Mouse (Mus musculus) granulocyte monocyte progenitor cell, adult 5-6 weeks (primary cell): ENCODE results near the gene Sergef. TPM values are rescaled to one million over a fixed set of nuclear protein-coding genes. Genes with fewer than 3 reads are reported as not detected.

ENCODE experiments used
- ATAC-seq: replicated peaks from 2 replicates; pipeline ENCODE4 v1.8.0; 2016; ENCODE audit warnings: mild to moderate bottlenecking, moderate TSS enrichment, inconsistent platforms; ENCODE audit not compliant: poor library complexity, severe bottlenecking
- total RNA-seq, 2 experiments: library from RNA; stranded (forward) in 1 of 2; stranded (reverse) in 1 of 2; fragments of 200-712, 200-1000 nt in 1 of 2; fragments of >200 nt in 1 of 2; fragmentation: Nextera tagmentation in 1 of 2; gene quantifications; 2 replicates each; pipeline ENCODE4 v1.2.3; 2014 to 2017

Gene Sergef
- total RNA-seq, 2 experiments from 2014 or later: 11.2 to 12.4 TPM

GRCm38 (mm10) chr7:46510806-46511205, 128.8 kb downstream of the Sergef start:
- no peak for ATAC-seq

DNA sequence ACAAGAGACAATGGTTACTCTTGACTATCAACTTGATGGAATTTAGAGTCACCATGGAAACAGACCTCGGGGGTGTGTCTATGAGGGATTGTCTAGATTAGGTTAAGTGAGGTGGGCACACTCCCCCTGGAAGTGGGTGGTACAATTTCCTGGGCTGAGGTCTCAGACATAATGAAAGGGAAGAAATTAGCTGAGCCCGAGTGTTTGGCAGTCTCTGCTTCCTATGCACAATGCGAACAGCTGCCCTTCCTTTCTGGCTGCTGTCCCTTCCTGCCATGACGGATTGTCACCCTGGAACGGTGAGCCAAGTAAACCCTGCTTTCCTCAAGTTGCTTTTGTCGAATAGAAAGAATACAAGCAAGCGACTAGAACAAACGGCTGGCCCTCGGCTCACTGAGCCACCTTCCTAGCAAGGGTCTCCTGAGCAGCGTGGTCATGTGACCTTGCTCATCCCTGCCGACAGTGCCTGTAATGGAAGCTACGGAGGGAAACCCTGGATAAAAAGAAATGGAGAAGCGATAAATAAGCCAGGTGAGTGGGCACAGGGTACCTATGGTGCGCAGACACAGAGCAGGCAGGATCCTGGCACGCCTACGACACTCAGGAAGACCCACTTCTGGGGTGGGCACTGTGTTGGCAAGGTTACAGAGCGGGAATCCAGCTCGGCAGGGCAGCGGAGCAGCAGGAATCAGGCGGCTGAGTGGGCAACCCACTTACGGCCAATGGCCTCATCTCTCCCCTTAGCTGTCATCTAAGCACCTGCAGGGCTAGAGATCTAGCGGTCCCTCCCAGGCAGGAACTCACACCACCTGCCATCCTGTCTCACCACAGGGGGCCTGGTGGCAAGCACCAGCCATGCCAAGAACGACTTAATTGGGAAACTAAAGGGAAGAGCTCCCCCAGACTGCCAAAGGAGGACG, 130.0 kb downstream of the Sergef start:
- no peak for ATAC-seq

- ATAC-seq: no peak
Observed at GRCm38 (mm10) chr7:46508590-46509318, 130.9 kb downstream of the Sergef start.

DNA sequence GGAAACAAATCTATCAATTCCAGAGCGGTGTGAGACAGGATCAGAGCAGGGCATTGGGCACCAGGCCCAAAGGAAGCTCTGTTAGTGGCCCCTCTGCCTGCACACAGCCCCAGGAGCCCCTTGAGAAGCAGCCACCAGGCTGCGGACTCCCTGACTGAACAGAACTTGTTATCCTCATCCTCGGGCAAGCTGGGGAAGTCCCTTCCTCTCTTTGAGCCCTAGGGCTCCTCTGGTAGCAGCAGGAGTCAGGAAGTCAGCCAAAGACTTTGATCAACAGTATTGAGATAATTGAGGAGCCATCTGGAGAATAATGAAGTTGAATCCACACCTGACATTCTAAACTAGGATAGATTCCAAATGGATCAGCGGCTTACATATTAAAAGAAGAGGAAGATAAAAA, 135.4 kb downstream of the Sergef start:
- ATAC-seq: no peak

- ATAC-seq: no peak
Observed at GRCm38 (mm10) chr7:46502650-46503049, 137.0 kb downstream of the Sergef start.

DNA sequence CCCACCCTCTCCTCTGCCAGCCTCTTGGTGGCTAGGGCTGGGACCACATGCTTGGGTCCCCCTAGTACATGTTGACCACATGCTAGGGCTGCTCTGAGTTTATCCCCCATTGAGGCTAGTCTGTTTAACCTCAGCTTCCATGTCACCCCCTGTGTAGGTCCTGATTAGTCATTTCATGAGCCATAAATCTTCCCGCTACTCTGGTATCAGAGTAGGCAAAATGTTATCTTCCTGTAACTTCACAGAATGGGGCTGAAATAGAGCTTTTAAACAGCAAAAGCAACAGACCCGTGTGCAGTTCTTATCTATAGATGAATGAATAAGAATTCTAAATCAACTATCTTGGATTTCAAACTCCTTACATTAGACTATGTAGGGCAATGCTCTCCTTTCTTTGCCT, 138.1 kb downstream of the Sergef start:
- ATAC-seq: no peak

GRCm38 (mm10) chr7:46499561-46499960, 140.0 kb downstream of the Sergef start:
- peak; percentile 77 for ATAC-seq

DNA sequence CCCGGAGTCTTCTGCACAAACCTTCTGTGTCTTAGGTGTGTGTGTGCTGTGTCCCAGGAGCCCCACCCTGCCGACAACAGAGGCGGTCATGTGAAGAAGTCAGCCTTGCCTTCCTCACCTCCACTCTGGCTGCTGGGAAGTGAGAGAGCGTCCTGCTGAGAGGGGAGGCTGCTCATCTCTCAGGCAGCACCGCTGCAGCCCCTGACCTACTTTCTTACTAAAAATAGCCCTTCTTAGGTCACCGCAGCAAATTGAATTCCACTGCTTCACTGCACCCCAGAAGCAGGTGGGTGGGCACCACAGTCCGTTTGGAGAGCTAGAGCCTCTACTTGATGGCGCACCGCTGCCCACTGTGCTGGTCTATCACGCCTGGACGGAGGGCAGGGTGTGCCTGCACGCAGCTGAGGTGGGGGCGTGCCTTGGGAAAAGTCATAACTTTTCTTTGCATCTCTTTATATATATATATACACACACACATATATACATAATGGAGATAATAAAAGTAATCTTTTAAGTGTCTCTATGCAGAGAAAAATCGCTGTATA, 147.4 kb downstream of the Sergef start:
- no peak for ATAC-seq

- ATAC-seq: no peak
Observed at GRCm38 (mm10) chr7:46487354-46487753, 152.3 kb downstream of the Sergef start.

DNA sequence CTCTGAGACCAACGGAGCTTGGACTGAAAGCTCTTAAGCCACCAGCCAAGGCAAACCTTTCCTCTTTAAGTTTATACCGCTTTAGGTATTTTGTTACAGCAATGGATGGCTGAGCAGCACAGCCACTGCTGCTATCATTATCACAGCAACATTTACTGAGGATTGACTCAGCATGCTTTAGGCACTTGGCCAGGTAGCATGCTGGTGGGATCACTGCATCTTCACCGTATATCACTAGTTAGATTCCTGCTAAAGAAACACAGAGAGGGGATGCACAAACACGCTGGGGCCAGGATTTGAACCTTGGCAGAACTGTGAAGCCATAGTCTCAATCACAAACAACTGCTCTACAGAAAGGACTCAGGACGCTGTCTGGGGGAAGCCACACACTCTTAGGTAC, 152.8 kb downstream of the Sergef start:
- ATAC-seq: no peak

GRCm38 (mm10) chr7:46484223-46484622, 155.4 kb downstream of the Sergef start:
- ATAC-seq: no peak

DNA sequence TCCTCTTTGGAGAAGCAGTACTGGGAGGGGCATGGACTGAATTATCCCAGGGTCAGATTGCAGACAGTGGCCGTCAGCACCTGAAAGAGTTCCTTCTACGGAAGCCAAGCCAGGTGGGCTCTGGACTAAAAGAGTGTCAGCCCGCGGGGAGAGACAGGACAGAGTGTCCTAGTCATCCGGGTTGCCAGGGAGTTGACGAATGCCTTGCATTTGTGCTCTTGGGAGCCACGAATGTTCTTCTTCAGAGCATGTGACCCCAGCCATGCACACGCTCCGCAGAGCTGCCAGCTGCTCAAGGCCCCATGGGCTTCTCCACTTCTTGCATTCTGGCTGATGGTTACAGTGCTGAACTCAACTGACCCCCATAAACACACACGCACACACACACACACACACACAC, 156.6 kb downstream of the Sergef start:
- ATAC-seq: no peak

- no peak for ATAC-seq
Observed at GRCm38 (mm10) chr7:46482099-46482531, 157.5 kb downstream of the Sergef start.

GRCm38 (mm10) chr7:46479793-46480192, 159.8 kb downstream of the Sergef start:
- no peak for ATAC-seq

DNA sequence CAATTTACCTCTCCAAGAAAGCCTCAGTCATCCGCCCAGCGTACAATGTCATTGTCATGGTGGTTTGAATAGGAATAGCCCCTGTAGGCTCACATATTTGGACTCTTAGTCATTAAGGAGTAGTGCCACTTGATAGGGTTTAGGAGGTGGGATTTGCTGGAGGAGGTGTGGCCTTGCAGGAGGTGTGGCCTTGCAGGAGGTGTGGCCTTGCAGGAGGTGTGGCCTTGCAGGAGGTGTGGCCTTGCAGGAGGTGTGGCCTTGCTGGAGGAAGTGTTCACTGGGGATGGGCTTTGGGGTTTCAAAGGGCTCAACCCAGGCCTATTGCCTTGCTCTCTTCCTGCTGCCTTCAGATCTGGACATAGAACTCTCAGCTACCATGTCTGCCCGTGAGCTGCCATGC, 162.2 kb downstream of the Sergef start:
- peak; percentile 52 for ATAC-seq

DNA sequence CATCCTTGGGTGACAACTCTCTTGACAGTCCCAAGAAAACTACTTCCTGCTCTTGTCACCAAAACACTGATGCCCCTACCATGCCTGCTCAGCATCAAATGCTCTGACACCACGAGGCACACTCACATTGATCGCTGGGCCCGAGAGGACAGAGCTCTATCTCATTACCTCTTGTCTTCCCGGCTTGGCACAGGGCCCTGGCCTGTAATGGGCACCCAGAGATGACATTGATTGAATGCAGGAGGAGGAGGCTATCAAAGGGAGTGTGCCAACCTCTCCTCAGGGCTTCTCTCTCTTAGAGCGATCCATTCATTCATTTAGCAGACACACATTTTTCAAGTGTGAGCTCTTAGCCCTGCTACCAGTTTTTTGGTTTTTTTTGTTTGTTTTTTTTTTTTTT, 164.1 kb downstream of the Sergef start:
- no peak for ATAC-seq

DNA sequence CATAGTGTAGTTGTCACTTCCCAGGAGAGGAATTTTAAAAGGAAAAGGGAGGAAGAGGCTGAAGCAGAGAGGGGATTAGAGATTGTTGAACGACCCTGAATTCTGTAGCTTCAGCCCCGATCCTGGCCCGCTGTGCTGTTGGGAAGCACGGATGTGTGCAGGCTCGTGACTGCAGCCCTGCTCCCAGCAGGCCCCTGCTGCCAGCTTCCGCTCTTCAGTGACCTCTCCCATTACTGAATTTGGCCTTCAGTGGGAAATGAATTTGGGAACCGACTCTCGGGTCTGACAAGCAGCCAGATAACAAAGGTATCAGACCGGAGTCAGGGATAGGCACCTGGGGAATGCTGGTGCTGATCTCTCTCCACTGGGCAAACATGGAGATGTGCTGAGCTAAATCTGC, 166.5 kb downstream of the Sergef start:
- no peak for ATAC-seq

- ATAC-seq: no peak
Observed at GRCm38 (mm10) chr7:46471054-46471737, 168.4 kb downstream of the Sergef start.

DNA sequence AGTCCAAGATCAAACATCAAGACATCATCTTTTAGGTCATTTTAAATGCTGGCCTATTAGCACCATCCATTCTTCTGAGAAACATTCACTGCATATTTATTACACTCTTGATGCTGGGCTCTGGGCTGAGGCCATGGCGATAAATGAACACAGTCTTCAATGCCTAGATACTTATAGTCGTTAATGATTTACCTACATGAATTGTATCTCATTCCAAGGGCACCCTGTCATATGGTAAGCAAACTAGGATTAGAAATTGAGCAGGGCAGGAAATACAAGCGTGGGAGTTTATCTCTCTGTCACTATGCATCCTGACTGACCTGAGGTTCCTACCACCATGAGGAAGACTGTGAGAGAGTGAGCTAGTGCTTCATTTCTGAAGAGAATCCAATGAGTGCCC, 170.1 kb downstream of the Sergef start:
- no peak for ATAC-seq

GRCm38 (mm10) chr7:46466422-46466981, 173.1 kb downstream of the Sergef start:
- no peak for ATAC-seq
